Mouse (Mus musculus) neural tube, embryonic 11.5 days (tissue): ENCODE measurements at regions not wholly inside any gene's neighbourhood (a gene's known extent, or its start where the extent isn't known, plus 50 kb on each side); places are given as distances from the start of the nearest gene placed in this dataset.

Experiments used
- ATAC-seq: fragments of 200-750 bp; cut with Nextera tagmentation; 2 replicates; pipeline ENCODE4 v1.8.0; 2017; ENCODE audit warnings: moderate number of reproducible peaks, mild to moderate bottlenecking, moderate TSS enrichment, moderate library complexity; ENCODE audit not compliant: insufficient read depth, low FRiP score, low TSS enrichment
- DNase-seq: peaks from one replicate; pipeline ENCODE4 v3.0.0-alpha.2; 2015; ENCODE audit warnings: low spot score
- H3K27ac ChIP-seq: fragments of 300-500 bp; sonication (generic); 2 replicates; pipeline ENCODE4 v1.5.1; 2014; ENCODE audit warnings: low read depth, mild to moderate bottlenecking, low read length
- H3K27me3 ChIP-seq: fragments of 300-500 bp; sonication (generic); 2 replicates; pipeline ENCODE4 v1.6.1; 2014; ENCODE audit warnings: mild to moderate bottlenecking, low read length, mixed read lengths; ENCODE audit not compliant: control insufficient read depth, insufficient read depth
- H3K36me3 ChIP-seq: fragments of 300-500 bp; sonication (generic); 2 replicates; pipeline ENCODE4 v1.6.1; 2014; ENCODE audit warnings: mild to moderate bottlenecking, low read length, moderate library complexity, mixed read lengths; ENCODE audit not compliant: control insufficient read depth, insufficient read depth
- H3K4me1 ChIP-seq: fragments of 300-500 bp; sonication (generic); 2 replicates; pipeline ENCODE4 v1.6.1; 2014; ENCODE audit warnings: low read length, mixed read lengths; ENCODE audit not compliant: control insufficient read depth, insufficient read depth
- H3K4me2 ChIP-seq: fragments of 300-500 bp; sonication (generic); 2 replicates; pipeline ENCODE4 v1.6.1; 2014; ENCODE audit warnings: low read depth, mild to moderate bottlenecking, moderate library complexity
- H3K4me3 ChIP-seq: fragments of 300-500 bp; sonication (generic); 2 replicates; pipeline ENCODE4 v1.5.1; 2014; ENCODE audit warnings: low read depth, low read length
- H3K9ac ChIP-seq: fragments of 300-500 bp; sonication (generic); 2 replicates; pipeline ENCODE4 v1.6.1; 2014; ENCODE audit warnings: mild to moderate bottlenecking, low read length
- H3K9me3 ChIP-seq: fragments of 300-500 bp; sonication (generic); 2 replicates; pipeline ENCODE4 v1.6.1; 2016; ENCODE audit warnings: low read length; ENCODE audit not compliant: control insufficient read depth
- WGBS: fragments of 180-500 bp; shearing (Covaris S2); extraction: QIAGEN DNeasy Blood & Tissue Kit; methylation state at CpG from one replicate; pipeline ENCODE4 v1.1.7; 2014; 5-methylcytosine and 5-hydroxymethylcytosine counted together

GRCm38 (mm10) chr1:90327237-90327636, 123.5 kb downstream of the Ackr3 start:
- no peak overlapping the region for H3K27ac ChIP-seq
- ATAC-seq (no peak), DNase-seq (no peak)
- no peak overlapping the region for H3K9ac ChIP-seq
- H3K27me3 ChIP-seq = no peaks in the 10 kb centered on the region
- no peaks in the 10 kb centered on the region for H3K36me3 ChIP-seq
- no peak overlapping the region for H3K4me3 ChIP-seq
- H3K4me2 ChIP-seq = no peak overlapping the region
- peaks cover 12% of the 10 kb centered on the region for H3K4me1 ChIP-seq
- WGBS = 73% methylated on average over 6 of the region's 6 CpGs
- no peaks in the 10 kb centered on the region; the same call in 1 of the 2 replicates for H3K9me3 ChIP-seq

GRCm38 (mm10) chr1:90332531-90332930, 128.8 kb downstream of the Ackr3 start:
- no peak overlapping the region for H3K9ac ChIP-seq
- H3K36me3 ChIP-seq = no peaks in the 10 kb centered on the region
- no peak overlapping the region for H3K4me3 ChIP-seq
- H3K4me2 ChIP-seq = no peak overlapping the region
- H3K27me3 ChIP-seq = no peaks in the 10 kb centered on the region
- ATAC-seq (no peak), DNase-seq (no peak)
- WGBS = 87% methylated on average over 4 of the region's 4 CpGs
- peaks cover 14% of the 10 kb centered on the region for H3K4me1 ChIP-seq
- no peaks in the 10 kb centered on the region; the same call in 1 of the 2 replicates for H3K9me3 ChIP-seq
- no peak overlapping the region for H3K27ac ChIP-seq

GRCm38 (mm10) chr1:90333676-90334430, 130.1 kb downstream of the Ackr3 start:
- H3K4me2 ChIP-seq = no peak overlapping the region
- peaks cover 11% of the 10 kb centered on the region; the same call in 1 of the 2 replicates for H3K4me1 ChIP-seq
- H3K9me3 ChIP-seq = no peaks in the 10 kb centered on the region; the same call in 1 of the 2 replicates
- no peak for ATAC-seq
- no peak overlapping the region for H3K9ac ChIP-seq
- H3K36me3 ChIP-seq = no peaks in the 10 kb centered on the region
- 74% methylated on average over 6 of the region's 6 CpGs for WGBS
- no peak overlapping the region for H3K4me3 ChIP-seq
- no peaks in the 10 kb centered on the region for H3K27me3 ChIP-seq
- H3K27ac ChIP-seq = no peak overlapping the region
- DNase-seq = no peak

GRCm38 (mm10) chr1:90335001-90335747, 131.4 kb downstream of the Ackr3 start:
- no peak overlapping the region for H3K27ac ChIP-seq
- H3K27me3 ChIP-seq = no peaks in the 10 kb centered on the region
- peaks cover 11% of the 10 kb centered on the region; the same call in 1 of the 2 replicates for H3K4me1 ChIP-seq

GRCm38 (mm10) chr1:90337876-90338316, 134.1 kb downstream of the Ackr3 start:
- H3K4me2 ChIP-seq = no peak overlapping the region
- no peak for DNase-seq
- no peak for ATAC-seq
- H3K9ac ChIP-seq = no peak overlapping the region
- WGBS = 62% methylated on average over 12 of the region's 12 CpGs
- H3K4me1 ChIP-seq = peaks cover 11% of the 10 kb centered on the region; the same call in 1 of the 2 replicates
- no peaks in the 10 kb centered on the region for H3K9me3 ChIP-seq
- no peak overlapping the region for H3K27ac ChIP-seq
- no peak overlapping the region for H3K4me3 ChIP-seq
- no peaks in the 10 kb centered on the region for H3K36me3 ChIP-seq
- no peaks in the 10 kb centered on the region for H3K27me3 ChIP-seq

More at GRCm38 (mm10) chr1:90335001-90335747, 131.4 kb downstream of the Ackr3 start:
- H3K4me2 ChIP-seq = no peak overlapping the region
- H3K36me3 ChIP-seq = no peaks in the 10 kb centered on the region
- 51% methylated on average over 25 of the region's 25 CpGs for WGBS
- no peak overlapping the region for H3K4me3 ChIP-seq
- ATAC-seq (peak; percentile 53; the same call in 1 of the 2 replicates), DNase-seq (peak; percentile 72)
- H3K9me3 ChIP-seq = no peaks in the 10 kb centered on the region; the same call in 1 of the 2 replicates
- H3K9ac ChIP-seq = no peak overlapping the region

GRCm38 (mm10) chr1:90342346-90342745, 138.6 kb downstream of the Ackr3 start:
- WGBS = 33% methylated on average over 1 of the region's 1 CpGs
- H3K36me3 ChIP-seq = no peaks in the 10 kb centered on the region
- no peak overlapping the region for H3K4me3 ChIP-seq
- DNase-seq (no peak), ATAC-seq (no peak)
- H3K27ac ChIP-seq = no peak overlapping the region
- no peak overlapping the region for H3K9ac ChIP-seq
- no peaks in the 10 kb centered on the region for H3K9me3 ChIP-seq
- H3K27me3 ChIP-seq = no peaks in the 10 kb centered on the region
- no peak overlapping the region for H3K4me2 ChIP-seq
- no peaks in the 10 kb centered on the region; the same call in 1 of the 2 replicates for H3K4me1 ChIP-seq

GRCm38 (mm10) chr1:90343492-90343891, 139.7 kb downstream of the Ackr3 start:
- Histone ChIP-seq H3K9ac (no peak overlapping the region), H3K4me2 (no peak overlapping the region), H3K4me1 (no peaks in the 10 kb centered on the region; the same call in 1 of the 2 replicates), H3K9me3 (no peaks in the 10 kb centered on the region), H3K27ac (no peak overlapping the region), H3K4me3 (no peak overlapping the region), H3K36me3 (no peaks in the 10 kb centered on the region), H3K27me3 (no peaks in the 10 kb centered on the region)
- ATAC-seq (no peak), DNase-seq (no peak)
- 91% methylated on average over 2 of the region's 2 CpGs for WGBS

GRCm38 (mm10) chr1:90347032-90347431, 143.3 kb downstream of the Ackr3 start:
- ATAC-seq = no peak
- Histone ChIP-seq H3K9ac (no peak overlapping the region), H3K27me3 (no peaks in the 10 kb centered on the region), H3K9me3 (no peaks in the 10 kb centered on the region), H3K27ac (no peak overlapping the region), H3K36me3 (no peaks in the 10 kb centered on the region), H3K4me2 (no peak overlapping the region), H3K4me1 (peaks cover 3% of the 10 kb centered on the region; the same call in 1 of the 2 replicates), H3K4me3 (no peak overlapping the region)
- no peak for DNase-seq
- 71% methylated on average over 6 of the region's 6 CpGs for WGBS
